Mouse (Mus musculus): ENCODE data around the gene Olfr1248. TPM values are rescaled to one million over a fixed set of nuclear protein-coding genes. Genes with fewer than 3 reads are reported as not detected.
"Not testable (repeated sequence)": the region's sequence is repeated elsewhere in the genome, so short reads cannot be mapped to it uniquely, and the experiment has no call there.

Gene Olfr1248
- polyA plus RNA-seq (2012; rRNA removed): not detected in 2 replicates

- not testable (repeated sequence) for DNase-seq (ENCODE audit: low spot score)
Measured at GRCm38 (mm10) chr2:89618145-89618544, at the start of gene Olfr1248. Olfr1248 (minus strand) TSS chr2:89618245.

GRCm38 (mm10) chr2:89661367-89661766 lies 43.3 kb upstream of the Olfr1248 start, which contains the start of gene Olfr1250:
Olfr1250 (minus strand) TSS chr2:89661467.
- no peak for DNase-seq (ENCODE audit: low spot score)

GRCm38 (mm10) chr2:89634883-89635282 lies 16.8 kb upstream of the Olfr1248 start, which contains the start of gene Olfr1249:
Olfr1249 (minus strand) TSS chr2:89634983.
- no peak for DNase-seq (ENCODE audit: low spot score)

GRCm38 (mm10) chr2:89614030-89614429 lies 4.0 kb downstream of the Olfr1248 start, which contains the start of gene Olfr1247:
Olfr1247 (minus strand) TSS chr2:89614130.
- DNase-seq (ENCODE audit: low spot score): no peak

GRCm38 (mm10) chr2:89593057-89593456 lies 25.0 kb downstream of the Olfr1248 start, which contains the start of gene Olfr1246:
Olfr1246 (minus strand) TSS chr2:89593157.
- DNase-seq (ENCODE audit: low spot score): no peak

- no peak for DNase-seq (ENCODE audit: low spot score)
Measured at GRCm38 (mm10) chr2:89578347-89578746, 39.7 kb downstream of the Olfr1248 start, which contains the start of gene Olfr1245. Olfr1245 (minus strand) TSS chr2:89578447.

Other genes with a start within 250 kb of the Olfr1248 start
- not detected in 2 replicates for gene Olfr1238, start 208.6 kb downstream of the Olfr1248 start, polyA plus RNA-seq (2012; rRNA removed)
- gene Olfr1239, start 197.8 kb downstream of the Olfr1248 start, polyA plus RNA-seq (2012; rRNA removed): not detected in 2 replicates
- gene Olfr1240, start 175.2 kb downstream of the Olfr1248 start, polyA plus RNA-seq (2012; rRNA removed): not detected in 2 replicates
- gene Olfr1241, start 131.1 kb downstream of the Olfr1248 start, polyA plus RNA-seq (2012; rRNA removed): not detected in 2 replicates
- gene Olfr1242, start 119.9 kb downstream of the Olfr1248 start, polyA plus RNA-seq (2012; rRNA removed): not detected in 2 replicates
- not detected in 2 replicates for gene Olfr1243, start 86.8 kb downstream of the Olfr1248 start, polyA plus RNA-seq (2012; rRNA removed)
- not detected in 2 replicates for gene Olfr1245, start 39.8 kb downstream of the Olfr1248 start, polyA plus RNA-seq (2012; rRNA removed)
- gene Olfr1246, start 25.1 kb downstream of the Olfr1248 start, polyA plus RNA-seq (2012; rRNA removed): not detected in 2 replicates
- not detected in 2 replicates for gene Olfr1247, start 4.1 kb downstream of the Olfr1248 start, polyA plus RNA-seq (2012; rRNA removed)
- not detected in 2 replicates for gene Olfr1249, start 16.7 kb upstream of the Olfr1248 start, polyA plus RNA-seq (2012; rRNA removed)
- not detected in 2 replicates for gene Olfr1250, start 43.2 kb upstream of the Olfr1248 start, polyA plus RNA-seq (2012; rRNA removed)
- gene Olfr1251, start 53.7 kb upstream of the Olfr1248 start, polyA plus RNA-seq (2012; rRNA removed): not detected in 2 replicates
- gene Olfr1252, start 106.8 kb upstream of the Olfr1248 start, polyA plus RNA-seq (2012; rRNA removed): not detected in 2 replicates
- gene Olfr1253, start 138.8 kb upstream of the Olfr1248 start, polyA plus RNA-seq (2012; rRNA removed): not detected in 2 replicates
- gene Olfr1254, start 175.4 kb upstream of the Olfr1248 start, polyA plus RNA-seq (2012; rRNA removed): not detected in 2 replicates
- not detected in 2 replicates for gene Olfr1255, start 193.8 kb upstream of the Olfr1248 start, polyA plus RNA-seq (2012; rRNA removed)
- not detected in 2 replicates for gene Olfr1256, start 223.3 kb upstream of the Olfr1248 start, polyA plus RNA-seq (2012; rRNA removed)
- gene Olfr48, start 230.0 kb upstream of the Olfr1248 start, polyA plus RNA-seq (2012; rRNA removed): not detected in 2 replicates